Mouse (Mus musculus) heart, adult 2 months (tissue): ENCODE measurements around the gene Pvr.

Source experiments
- CTCF ChIP-seq: fragments of 200-600 bp; IDR thresholded peaks from 2 replicates; pipeline ENCODE4 v1.8.1; 2022; ENCODE audit warnings: antibody characterized with exemption, mild to moderate bottlenecking, moderate library complexity
- POLR2A ChIP-seq: fragments of 200-500 bp; IDR thresholded peaks from 2 replicates; pipeline ENCODE4 v1.6.1; 2011; ENCODE audit warnings: mild to moderate bottlenecking, low read depth, low read length, control low read depth; ENCODE audit not compliant: insufficient read depth

GRCm38 (mm10) chr7:19949996-19950395 lies 29.0 kb upstream of the Pvr start:
- no peak for TF ChIP-seq CTCF
- TF ChIP-seq POLR2A: no peak
